Mouse (Mus musculus) kidney, postnatal 25 days (tissue): Measurements from ENCODE around the gene Myo1e.
A peak's percentile ranks its signal among the peaks of the same experiment; 100 is the strongest.

ENCODE experiments used
- DNase-seq, 2 experiments: peaks; one replicate each; pipeline ENCODE4 v3.0.0; 2021; ENCODE audit warnings: mixed read lengths in 2 of 2

Myo1e gene

GRCm38 (mm10) chr9:70223142-70223541 lies 16.0 kb downstream of the Myo1e start:
- DNase-seq = no peak

GRCm38 (mm10) chr9:70224046-70224445 lies 16.9 kb downstream of the Myo1e start:
- DNase-seq = no peak

- DNase-seq = no peak
Measured at GRCm38 (mm10) chr9:70226359-70226758, 19.2 kb downstream of the Myo1e start.

- DNase-seq = peak; percentile 68 to 86
Measured at GRCm38 (mm10) chr9:70229823-70230222, 22.7 kb downstream of the Myo1e start.

GRCm38 (mm10) chr9:70232044-70233010 lies 25.2 kb downstream of the Myo1e start:
- no peak for DNase-seq

- DNase-seq = no peak
Measured at GRCm38 (mm10) chr9:70237136-70237535, 30.0 kb downstream of the Myo1e start.

GRCm38 (mm10) chr9:70237561-70237960 lies 30.4 kb downstream of the Myo1e start:
- DNase-seq = no peak

DNA sequence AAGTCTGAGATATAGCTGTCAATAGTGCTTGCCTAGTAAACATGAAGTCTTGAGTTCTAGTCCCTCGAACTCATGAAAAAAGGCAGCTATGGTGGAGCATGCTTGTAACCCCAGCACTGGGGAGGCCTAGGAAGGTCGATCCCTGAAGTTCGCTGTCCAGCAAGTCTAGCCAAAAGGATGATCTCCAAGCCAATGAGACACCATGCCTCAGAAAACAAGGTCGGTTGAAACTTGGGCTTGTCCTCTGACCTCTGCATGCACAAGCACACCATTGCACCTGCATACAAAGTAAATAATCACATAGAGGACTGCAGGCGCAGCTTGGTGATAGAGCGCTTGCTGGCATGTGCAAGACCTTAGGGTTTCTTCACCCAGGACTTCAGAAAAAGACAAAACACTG lies 31.2 kb downstream of the Myo1e start:
- no peak for DNase-seq

DNA sequence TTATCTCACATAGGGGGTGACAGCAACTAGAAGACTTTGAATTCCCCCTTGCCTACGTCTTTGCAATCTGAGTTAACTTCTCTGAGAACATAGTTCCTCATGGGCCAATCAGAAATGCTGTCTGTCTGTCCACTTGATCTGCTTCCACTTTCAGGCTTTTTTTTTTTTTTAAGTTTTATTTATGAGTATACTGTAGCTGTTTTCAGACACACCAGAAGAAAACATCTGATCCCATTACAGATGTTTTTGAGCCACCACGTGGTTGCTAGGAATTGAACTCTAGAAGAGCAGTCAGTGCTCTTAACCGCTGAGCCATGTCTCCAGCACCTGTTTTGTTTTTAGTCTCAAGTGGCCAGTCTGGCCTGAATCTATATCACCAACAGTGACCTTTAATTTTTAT lies 32.1 kb downstream of the Myo1e start:
- DNase-seq = no peak

DNA sequence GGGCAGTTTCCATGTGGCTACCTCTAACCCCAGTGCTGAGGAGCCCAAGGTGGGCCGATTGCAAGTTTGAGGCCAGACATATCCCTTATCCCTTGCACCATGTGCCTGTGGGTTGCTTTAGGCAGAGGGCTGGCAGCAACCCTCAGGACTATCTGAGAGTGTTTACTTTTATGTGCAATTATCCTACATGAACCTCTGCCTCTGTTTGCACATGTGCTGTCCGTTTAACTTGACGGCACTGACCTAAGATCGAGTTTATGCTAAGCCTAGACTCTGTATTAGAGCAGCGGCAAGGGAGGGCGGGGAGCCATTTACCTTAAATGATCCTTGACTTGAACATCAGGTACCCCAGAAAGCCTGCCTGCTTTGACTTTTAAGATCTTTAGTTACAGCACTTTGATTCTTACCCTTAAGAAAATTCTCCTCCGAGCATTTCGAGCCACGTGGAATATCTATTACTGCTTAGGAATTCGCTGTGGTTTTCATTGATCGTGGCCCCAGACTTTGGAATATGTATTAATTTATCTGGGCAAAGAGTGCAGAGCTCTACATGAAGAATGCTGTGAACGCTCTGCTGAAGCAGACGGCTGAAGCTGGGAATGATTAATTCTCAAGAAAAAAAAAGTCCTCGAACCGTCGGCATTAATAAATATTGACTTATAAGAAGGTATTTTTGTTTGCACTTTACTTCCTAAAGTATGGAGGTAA lies 33.7 kb downstream of the Myo1e start:
- no peak for DNase-seq

DNA sequence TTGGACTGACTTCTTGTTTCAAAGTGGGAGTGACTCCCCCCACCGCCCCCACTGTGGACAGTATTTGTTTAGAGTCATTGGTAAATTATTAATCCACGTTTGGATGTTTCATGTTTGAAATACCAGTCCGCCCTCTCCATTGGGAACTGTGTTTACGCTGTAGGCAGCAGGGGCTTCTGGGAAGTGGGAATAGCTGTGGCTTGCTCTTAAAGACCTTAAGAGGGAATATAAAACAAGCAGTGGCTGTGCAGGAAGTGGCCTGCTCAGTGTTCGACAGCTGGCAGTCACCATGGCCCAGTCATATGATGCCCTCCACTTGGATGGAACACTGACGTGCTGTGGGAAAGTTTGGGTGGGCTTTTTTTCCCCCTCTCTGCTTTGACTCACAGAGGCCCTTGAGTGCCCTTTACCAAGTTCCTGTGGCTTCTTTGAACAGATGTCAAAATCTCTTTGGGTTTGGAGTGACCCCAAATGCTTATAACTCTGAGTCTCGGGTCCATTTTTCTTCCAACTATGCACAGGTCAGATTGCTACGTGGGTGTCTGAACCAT lies 34.3 kb downstream of the Myo1e start:
- peak; percentile 61 to 77 for DNase-seq

GRCm38 (mm10) chr9:70242112-70242862 lies 35.1 kb downstream of the Myo1e start:
- DNase-seq = peak; percentile 73 to 86

DNA sequence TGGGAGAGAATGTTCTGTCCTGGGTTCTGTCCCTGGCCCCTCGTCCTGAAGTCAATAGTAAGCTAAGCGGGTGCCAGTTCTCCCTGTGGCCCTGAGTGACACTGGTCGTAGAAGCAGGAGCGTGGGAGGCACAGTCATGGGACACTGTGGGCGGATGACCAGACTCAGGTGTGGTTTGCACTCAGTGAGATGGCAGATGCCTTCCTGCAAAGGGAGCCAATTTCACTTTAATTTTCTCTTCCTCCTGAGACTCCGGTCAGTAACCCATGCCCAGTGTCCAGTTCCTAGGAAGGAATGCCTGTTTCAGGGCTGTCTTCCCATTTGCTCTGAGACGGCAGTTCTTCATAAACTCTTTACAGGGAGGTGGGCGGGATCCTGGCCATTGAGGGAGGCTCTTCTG lies 36.1 kb downstream of the Myo1e start:
- peak; percentile 30 to 62 for DNase-seq

DNA sequence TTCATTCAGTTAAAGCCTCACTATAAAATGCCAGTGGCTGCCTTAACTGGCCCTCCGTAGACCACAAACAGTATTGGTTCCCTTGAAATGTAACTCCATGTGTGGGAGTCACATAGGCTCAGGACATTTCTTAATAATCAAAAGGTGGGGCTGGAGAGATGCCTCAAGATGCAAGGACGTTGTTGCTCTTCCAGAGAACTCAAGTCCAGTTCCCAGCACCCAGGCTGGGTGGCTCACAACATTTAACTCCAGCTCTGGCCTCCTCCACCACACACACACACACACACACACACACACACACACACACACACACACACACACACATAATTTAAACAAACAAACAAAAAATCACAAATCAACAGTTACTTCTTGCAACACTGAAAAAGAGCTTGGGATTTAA lies 36.6 kb downstream of the Myo1e start:
- DNase-seq = no peak

DNA sequence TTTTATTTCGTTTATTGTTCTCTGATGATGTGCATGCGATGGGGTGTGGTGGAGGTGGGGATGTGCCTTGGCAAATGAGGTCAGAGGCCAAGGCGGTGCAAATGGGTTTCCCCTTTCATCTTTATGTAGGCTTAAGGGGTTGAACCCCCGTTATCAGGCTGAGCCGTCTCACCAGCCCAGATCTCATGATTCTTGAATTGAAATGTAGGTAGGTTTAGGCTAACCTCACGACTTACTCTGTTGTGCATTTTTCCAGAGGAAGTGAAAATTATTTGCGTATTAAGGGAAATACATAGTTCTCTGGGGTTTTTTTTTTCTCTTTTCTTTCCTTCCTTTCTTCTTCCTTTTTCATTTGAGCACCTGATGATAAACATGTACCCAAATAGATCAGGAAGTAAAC lies 37.0 kb downstream of the Myo1e start:
- DNase-seq = no peak

DNA sequence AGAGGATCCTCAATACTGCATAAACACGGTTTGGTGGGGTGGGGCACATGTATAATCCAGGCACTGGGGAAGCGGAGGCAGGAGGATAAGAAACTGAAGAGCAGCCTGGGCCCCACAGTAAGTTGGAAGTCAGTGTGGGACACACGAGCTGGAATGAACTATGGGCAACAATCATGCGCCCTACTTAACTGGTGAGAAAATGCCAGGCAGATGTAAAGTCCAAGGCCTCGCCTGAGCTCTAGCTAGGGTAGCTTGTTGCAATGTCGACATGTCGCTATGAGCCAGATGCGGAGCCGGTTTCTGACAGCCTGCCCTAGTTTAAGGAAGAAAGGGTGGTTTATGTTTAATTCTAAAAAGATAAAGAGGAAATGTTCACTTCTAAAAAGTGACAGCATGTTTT lies 37.9 kb downstream of the Myo1e start:
- no peak for DNase-seq

GRCm38 (mm10) chr9:70246427-70246826 lies 39.3 kb downstream of the Myo1e start:
- no peak for DNase-seq

DNA sequence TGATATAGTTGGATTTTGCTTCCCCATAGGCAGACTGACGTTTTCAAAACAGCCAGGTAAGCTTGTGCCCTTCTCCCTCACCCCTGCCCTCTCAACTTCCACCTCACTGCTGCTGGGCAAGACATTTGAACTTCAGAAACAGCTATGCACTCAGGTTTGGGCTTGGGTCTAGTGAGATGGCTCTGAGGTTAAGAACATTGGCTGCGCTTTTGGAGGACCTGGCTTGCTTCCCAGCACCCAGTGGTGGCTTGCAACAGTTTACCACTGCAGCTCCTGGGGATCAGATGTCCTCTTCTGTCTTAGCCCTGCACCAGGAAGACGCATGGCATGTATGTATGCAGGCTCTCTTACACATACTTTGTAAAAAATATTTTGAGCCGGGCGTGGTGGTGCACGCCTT lies 40.9 kb downstream of the Myo1e start:
- no peak for DNase-seq

DNA sequence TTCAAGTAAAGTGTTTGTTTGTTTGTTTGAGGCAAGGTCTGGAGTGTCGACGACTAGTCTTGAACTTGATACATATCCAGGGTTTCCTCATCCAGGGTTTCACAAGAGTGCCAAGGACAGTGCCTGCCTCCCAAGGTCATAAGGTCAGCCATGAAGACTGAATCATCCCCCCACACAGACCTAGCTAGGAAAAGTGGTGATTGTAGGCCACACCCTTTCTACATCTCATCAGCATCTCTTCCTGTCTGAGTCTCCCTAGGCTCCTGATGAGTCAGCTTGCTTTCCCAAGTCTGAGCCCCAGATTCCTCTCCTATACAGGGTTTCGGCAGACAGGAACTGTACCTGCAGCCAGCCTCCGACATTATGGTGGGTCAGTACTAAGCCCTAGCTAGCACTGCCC lies 41.7 kb downstream of the Myo1e start:
- DNase-seq = no peak

DNA sequence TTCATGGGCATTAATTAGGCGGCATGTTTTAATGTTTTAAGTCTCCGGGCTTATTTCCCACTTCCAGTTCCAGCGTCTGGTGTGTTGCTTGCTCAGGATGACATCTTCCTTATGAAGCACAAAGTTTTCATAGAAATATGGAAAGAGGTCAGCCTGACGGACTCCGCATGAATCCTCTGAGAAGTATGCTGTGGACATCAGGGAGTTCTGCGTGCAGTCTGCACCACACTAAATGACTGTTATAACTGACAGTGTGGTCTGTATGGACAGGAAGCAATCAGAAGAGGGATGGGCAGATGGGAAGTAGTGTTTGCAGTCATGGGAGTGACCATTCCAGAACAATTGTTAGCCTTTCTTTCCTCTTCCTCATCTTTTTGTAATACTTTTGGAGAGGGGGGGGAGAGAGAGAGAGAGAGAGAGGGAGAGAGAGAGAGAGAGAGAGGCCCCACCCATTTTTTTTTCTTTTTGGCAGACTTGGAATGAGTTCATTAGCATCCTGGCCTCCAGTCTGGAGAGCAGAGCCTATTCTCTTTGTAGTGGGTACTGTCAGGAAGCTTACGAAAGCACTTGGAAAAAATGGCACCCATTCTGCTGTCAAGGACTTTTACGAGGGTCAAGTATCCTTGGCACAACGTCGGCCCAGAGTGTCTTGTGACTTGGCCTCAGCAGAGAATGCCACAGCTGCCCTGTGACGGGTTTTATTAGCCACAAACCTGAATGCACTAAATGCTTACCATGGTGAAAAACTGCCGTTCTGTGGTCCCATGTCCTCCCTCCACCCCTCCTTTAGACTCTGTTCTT lies 42.9 kb downstream of the Myo1e start:
- peak; percentile 64 to 82 for DNase-seq

GRCm38 (mm10) chr9:70251441-70251985 lies 44.4 kb downstream of the Myo1e start:
- DNase-seq = no peak

- no peak for DNase-seq
Measured at GRCm38 (mm10) chr9:70253016-70253415, 45.9 kb downstream of the Myo1e start.
